Mouse (Mus musculus) midbrain, embryonic 11.5 days (tissue): ENCODE data around the gene Cnn1. TPM values are rescaled to one million over a fixed set of nuclear protein-coding genes. Genes with fewer than 3 reads are reported as not detected.

Experiments
- ATAC-seq: fragments of 200-750 bp; cut with Nextera tagmentation; 2 replicates; pipeline ENCODE4 v1.8.0; 2017; ENCODE audit warnings: moderate TSS enrichment, moderate library complexity; ENCODE audit not compliant: low FRiP score
- DNase-seq: peaks from one replicate; pipeline ENCODE4 v3.0.0; 2015; ENCODE audit warnings: low spot score; ENCODE audit errors: missing footprints
- H3K27ac ChIP-seq: fragments of 300-500 bp; sonication (generic); 2 replicates; pipeline ENCODE4 v1.5.1; 2014; ENCODE audit warnings: low read depth, low read length
- H3K27me3 ChIP-seq: fragments of 300-500 bp; sonication (generic); 2 replicates; pipeline ENCODE4 v1.6.1; 2014; ENCODE audit warnings: mild to moderate bottlenecking, low read length, moderate library complexity, mixed read lengths; ENCODE audit not compliant: control insufficient read depth, insufficient read depth
- H3K36me3 ChIP-seq: fragments of 300-500 bp; sonication (generic); 2 replicates; pipeline ENCODE4 v1.6.1; 2014; ENCODE audit warnings: mild to moderate bottlenecking, low read length, moderate library complexity, mixed read lengths; ENCODE audit not compliant: control insufficient read depth, insufficient read depth
- H3K4me1 ChIP-seq: fragments of 300-500 bp; sonication (generic); 2 replicates; pipeline ENCODE4 v1.6.1; 2014; ENCODE audit warnings: low read length; ENCODE audit not compliant: control insufficient read depth, insufficient read depth
- H3K4me2 ChIP-seq: fragments of 300-500 bp; sonication (generic); 2 replicates; pipeline ENCODE4 v1.6.1; 2014; ENCODE audit warnings: mild to moderate bottlenecking, moderate library complexity
- H3K4me3 ChIP-seq: fragments of 300-500 bp; sonication (generic); 2 replicates; pipeline ENCODE4 v1.5.1; 2014; ENCODE audit warnings: low read depth, low read length
- H3K9ac ChIP-seq: fragments of 300-500 bp; sonication (generic); 2 replicates; pipeline ENCODE4 v1.6.1; 2014; ENCODE audit warnings: low read length
- H3K9me3 ChIP-seq: fragments of 300-500 bp; sonication (generic); 2 replicates; pipeline ENCODE4 v1.6.1; 2016; ENCODE audit warnings: low read length; ENCODE audit not compliant: control insufficient read depth
- WGBS: fragments of 180-500 bp; shearing (Covaris S2); extraction: QIAGEN DNeasy Blood & Tissue Kit; methylation state at CpG from one replicate; pipeline ENCODE4 v1.1.7; 2014; 5-methylcytosine and 5-hydroxymethylcytosine counted together
- polyA plus RNA-seq: library from polyadenylated mRNA; unstranded; fragments of >200 nt; fragmentation: Nextera tagmentation; extraction: Ambion mirVana; gene quantifications from 2 replicates; pipeline ENCODE4 v1.2.1, GENCODE M21; 2014

Cnn1 gene
- polyA plus RNA-seq, 1 experiment from 2014 or later: 1.6 TPM

DNA sequence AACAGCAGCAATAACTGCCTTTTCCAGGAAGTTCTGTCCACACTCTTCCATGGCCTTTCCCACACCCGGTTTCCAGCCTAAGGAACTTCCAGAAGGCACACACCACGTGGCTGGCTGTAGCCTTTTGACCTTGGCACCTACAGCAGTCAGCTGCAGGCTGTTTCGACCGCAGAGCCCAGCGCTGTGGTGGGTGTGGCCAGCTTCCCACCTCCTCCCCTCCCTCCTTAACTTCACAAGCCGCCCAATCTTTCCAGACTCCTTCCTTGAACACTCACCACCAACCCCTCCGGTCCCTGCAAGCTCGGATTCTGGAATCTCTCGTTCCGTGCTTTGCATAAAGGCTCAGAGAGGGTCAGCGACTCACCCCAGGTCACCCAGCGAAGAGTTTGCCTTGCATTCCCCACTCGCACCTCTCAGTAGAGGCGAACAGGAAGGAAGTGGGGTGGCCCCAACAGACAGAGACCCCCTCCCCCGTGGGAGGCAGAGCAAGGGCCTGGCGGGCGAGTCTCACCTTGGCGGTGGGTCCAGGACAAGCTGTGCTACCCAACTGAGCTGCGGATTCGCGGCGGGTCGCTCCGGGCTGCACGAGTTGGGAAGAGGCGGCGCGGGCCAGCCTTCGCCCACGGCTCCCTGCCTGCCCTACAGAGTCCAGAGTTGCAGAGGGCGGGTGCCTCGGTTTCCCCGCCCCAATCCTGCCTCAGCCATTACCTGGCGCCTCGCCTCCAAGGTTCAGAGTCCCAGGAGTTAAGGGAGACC, 32.4 kb downstream of the Cnn1 start:
- no peaks in the 10 kb centered on the region for H3K9me3 ChIP-seq
- peak overlapping the region; percentile 20 for H3K4me3 ChIP-seq
- 2% methylated on average over 35 of the region's 35 CpGs for WGBS
- no peak overlapping the region for H3K27ac ChIP-seq
- no peaks in the 10 kb centered on the region for H3K4me1 ChIP-seq
- peak overlapping the region; percentile 39 for H3K4me2 ChIP-seq
- H3K9ac ChIP-seq: 0 out of 2 replicates have a peak overlapping the region, but pooled peaks have one; percentile 16
- DNase-seq: peak; percentile 82
- H3K27me3 ChIP-seq: peaks cover 15% of the 10 kb centered on the region
- H3K36me3 ChIP-seq: no peaks in the 10 kb centered on the region
- 0 out of 2 replicates have a peak, but pooled peaks have one; percentile 24 for ATAC-seq

DNA sequence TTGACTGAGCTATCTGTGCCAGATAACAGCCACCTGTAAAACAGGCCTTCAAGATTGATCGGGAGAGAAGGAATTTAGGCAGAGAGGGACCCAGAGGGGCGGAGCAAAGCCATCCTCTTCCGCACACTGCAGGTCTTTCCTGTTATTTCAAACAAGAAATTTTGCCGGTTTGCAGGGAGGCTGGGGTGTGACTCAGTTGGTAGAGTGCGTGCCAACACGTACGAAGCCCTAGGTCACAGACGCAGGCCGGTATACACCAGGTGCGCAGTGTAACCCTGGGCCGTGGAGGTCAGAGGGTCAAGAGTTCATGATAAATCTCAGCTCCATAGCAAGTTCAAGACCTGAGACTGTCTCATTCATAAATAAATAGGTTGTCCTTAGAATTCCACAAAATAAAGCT, 33.2 kb downstream of the Cnn1 start:
- Histone ChIP-seq H3K9me3 (no peaks in the 10 kb centered on the region), H3K27me3 (peaks cover 15% of the 10 kb centered on the region), H3K4me1 (peaks cover 4% of the 10 kb centered on the region; the same call in 1 of the 2 replicates), H3K4me3 (no peak overlapping the region), H3K9ac (no peak overlapping the region), H3K4me2 (no peak overlapping the region), H3K36me3 (no peaks in the 10 kb centered on the region), H3K27ac (no peak overlapping the region)
- no peak for ATAC-seq
- WGBS: 50% methylated on average over 11 of the region's 11 CpGs
- peak; percentile 47 for DNase-seq

DNA sequence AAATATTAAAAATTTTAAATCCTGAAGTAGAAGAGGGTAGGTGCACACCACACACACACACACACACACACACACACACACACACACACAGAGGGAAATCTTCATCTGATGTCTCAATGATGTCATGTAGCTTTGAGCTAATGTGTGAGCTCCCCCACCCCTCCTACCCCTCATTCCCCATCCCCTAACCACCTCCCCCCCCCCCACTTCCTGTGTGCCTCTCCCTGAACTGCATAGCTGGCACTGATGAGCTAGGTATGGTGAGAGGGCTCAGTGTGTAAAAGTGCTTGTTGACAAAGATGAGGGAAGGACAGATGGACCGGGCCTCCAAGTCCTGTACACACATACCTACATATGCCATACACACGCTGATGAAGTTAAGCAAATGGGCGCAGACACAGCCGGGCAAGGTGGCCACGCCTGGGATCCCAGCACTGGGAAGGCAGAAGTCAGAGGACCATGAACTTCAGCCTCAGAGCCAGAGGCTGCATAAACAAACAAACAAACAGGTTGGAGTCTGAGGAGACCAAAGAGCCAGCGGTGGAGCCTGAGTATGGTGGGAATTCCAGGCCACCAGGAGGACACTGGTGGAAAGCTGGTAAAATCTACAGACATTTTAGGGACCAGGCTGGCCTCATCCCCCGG, 35.4 kb downstream of the Cnn1 start:
- Histone ChIP-seq H3K9me3 (no peaks in the 10 kb centered on the region), H3K4me2 (no peak overlapping the region), H3K4me1 (peaks cover 7% of the 10 kb centered on the region; the same call in 1 of the 2 replicates), H3K4me3 (no peak overlapping the region), H3K27ac (no peak overlapping the region), H3K36me3 (no peaks in the 10 kb centered on the region), H3K27me3 (peaks cover 15% of the 10 kb centered on the region), H3K9ac (no peak overlapping the region; the same call in 1 of the 2 replicates)
- ATAC-seq (no peak), DNase-seq (no peak)
- WGBS: 87% methylated on average over 7 of the region's 7 CpGs

DNA sequence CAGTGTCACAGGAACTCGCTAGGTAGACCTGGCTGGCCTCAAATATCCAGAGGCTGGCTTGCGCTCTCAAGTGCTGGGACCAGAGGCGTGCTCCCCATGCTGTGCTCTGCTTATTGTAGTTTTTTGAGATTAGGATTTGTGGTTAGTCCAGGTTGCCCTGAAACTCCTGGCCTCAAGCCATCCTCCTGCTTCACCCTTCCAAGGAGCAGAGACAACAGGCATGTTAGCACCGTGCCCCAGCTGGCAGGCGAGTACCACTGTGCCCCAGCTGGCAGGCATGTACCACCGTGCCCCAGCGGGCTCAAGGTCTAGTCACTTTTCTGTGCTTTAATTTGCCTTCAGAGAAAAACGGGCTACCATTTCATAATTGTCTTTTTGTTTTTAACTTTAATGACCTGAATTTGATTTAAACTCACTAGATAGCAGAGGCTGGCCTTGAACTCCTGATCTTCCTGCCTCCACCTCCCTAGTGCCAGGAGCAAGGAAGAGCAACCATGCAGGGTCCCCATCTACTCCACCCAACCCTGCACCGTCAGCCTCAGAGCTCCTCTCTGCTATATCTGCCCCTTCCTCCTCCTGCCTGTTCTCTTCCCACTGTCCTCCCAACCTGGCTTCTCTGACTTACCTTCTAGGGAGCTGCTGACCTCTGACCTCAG, 36.1 kb downstream of the Cnn1 start:
- Histone ChIP-seq H3K27me3 (peaks cover 13% of the 10 kb centered on the region), H3K36me3 (no peaks in the 10 kb centered on the region), H3K9me3 (no peaks in the 10 kb centered on the region), H3K4me1 (peaks cover 7% of the 10 kb centered on the region; the same call in 1 of the 2 replicates), H3K4me3 (no peak overlapping the region), H3K27ac (no peak overlapping the region), H3K9ac (0 out of 2 replicates have a peak overlapping the region, but pooled peaks have one; percentile 12), H3K4me2 (no peak overlapping the region)
- ATAC-seq (no peak), DNase-seq (no peak)
- 80% methylated on average over 9 of the region's 9 CpGs for WGBS

DNA sequence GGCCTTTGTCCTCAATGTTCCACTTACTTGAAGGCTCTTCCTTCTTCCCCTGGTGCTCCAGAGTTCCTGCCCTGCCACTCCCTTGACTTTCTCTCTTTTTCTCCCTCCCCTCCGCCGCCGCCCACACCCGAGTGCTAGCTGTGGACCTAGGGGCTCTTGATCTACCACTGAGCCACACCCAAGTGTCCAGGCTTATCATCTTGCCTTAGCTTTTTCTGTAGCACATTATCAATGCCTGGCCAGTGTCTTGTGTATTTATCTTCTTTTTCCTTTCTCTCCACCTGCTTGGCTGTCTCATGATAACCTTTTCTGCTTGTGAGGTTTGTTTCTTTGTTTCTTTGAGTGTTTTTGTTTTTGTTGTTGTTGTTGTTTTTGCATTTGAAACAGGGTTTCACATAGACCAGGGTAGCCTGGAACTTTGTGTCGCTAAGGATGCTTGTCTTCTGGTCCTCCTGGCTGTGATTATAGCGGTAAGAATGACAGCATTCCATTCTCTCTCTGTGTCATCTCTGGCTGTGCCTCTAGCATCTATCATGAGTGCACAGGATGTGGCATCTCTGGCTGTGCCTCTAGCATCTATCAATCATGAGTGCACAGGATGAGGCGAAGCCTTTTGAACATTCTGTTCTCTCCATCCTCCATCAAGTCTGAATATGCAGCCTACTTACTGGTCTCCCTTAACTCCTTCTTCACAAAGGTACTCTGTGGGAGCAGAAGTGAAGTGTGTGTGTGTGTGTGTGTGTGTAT, 36.8 kb downstream of the Cnn1 start, which contains the start of gene Acp5:
Acp5 (minus strand) TSS at position 68 of the 747 bp plus-strand sequence.
- Histone ChIP-seq H3K27me3 (peaks cover 13% of the 10 kb centered on the region), H3K9me3 (no peaks in the 10 kb centered on the region), H3K27ac (no peak within 1 kb of the TSS), H3K36me3 (no peaks in the 10 kb centered on the region), H3K4me2 (no peak within 1 kb of the TSS), H3K4me3 (no peak within 1 kb of the TSS), H3K9ac (peak within 1 kb of the TSS; percentile 12; the same call in 1 of the 2 replicates), H3K4me1 (peaks cover 7% of the 10 kb centered on the region; the same call in 1 of the 2 replicates)
- ATAC-seq (no peak), DNase-seq (no peak)
- 79% methylated on average over 7 of the region's 7 CpGs for WGBS

DNA sequence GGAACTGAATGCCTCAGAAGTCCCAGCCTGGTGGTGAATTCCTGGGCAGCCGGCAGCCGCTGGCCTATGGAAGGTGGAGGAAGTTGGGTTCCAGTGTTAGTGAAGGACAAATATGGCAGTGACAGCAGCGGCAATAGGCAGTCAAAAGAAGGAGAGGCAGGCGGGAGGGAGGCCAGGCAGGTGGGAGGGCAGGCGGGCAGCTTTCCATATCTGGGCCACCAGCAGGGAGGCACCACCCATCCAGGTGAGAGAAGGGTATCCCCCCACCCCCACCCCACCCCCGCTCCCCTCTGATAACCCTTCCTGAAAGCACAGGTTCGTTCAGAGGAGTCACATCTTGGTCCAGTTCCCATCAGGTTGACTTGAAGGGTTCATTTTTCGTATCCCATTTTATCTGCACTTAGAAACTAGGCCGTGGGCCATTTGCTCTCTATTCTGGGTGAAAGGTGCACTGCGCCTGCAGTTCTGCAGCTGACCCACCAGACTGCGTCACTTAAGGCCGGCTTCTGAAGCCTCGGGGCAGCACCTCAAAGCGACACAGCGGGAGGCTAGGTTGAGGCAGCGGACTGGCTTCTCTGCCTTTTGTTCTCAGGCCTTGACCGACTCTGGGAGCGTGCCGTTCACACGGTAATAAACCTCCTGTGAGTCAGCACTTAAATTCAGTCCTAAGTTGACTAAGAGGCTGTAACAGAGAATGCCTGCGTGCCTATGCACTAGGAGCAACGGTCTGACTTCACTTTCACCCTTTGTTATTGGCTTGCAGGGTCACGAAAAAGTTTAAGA, 37.9 kb downstream of the Cnn1 start:
- Histone ChIP-seq H3K27me3 (peaks cover 5% of the 10 kb centered on the region), H3K4me3 (no peak overlapping the region), H3K4me2 (peak overlapping the region; percentile 19; the same call in 1 of the 2 replicates), H3K9ac (peak overlapping the region; percentile 31; the same call in 1 of the 2 replicates), H3K36me3 (no peaks in the 10 kb centered on the region), H3K4me1 (peaks cover 7% of the 10 kb centered on the region; the same call in 1 of the 2 replicates), H3K9me3 (no peaks in the 10 kb centered on the region), H3K27ac (no peak overlapping the region)
- ATAC-seq (no peak), DNase-seq (peak; percentile 90)
- 12% methylated on average over 23 of the region's 23 CpGs for WGBS

DNA sequence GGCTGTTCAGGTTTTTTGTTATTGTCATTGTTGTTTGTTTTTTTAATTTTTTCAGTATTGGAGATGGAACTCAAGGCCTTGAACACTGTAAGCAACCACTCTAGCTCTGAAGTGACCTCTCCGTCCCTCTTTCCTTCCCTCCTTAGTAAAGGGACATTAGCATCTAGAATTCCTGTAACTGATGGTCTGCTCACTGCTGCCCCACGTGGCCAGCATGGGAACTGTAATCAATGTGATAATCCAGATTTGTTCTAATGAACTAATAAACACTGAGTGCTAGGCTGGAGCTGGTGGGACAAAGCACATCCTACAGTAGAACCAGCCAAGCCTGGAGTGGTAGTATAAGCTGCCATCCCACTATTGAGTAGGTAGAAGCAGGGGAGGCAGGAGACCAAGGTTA, 39.5 kb downstream of the Cnn1 start:
- no peaks in the 10 kb centered on the region for H3K9me3 ChIP-seq

DNA sequence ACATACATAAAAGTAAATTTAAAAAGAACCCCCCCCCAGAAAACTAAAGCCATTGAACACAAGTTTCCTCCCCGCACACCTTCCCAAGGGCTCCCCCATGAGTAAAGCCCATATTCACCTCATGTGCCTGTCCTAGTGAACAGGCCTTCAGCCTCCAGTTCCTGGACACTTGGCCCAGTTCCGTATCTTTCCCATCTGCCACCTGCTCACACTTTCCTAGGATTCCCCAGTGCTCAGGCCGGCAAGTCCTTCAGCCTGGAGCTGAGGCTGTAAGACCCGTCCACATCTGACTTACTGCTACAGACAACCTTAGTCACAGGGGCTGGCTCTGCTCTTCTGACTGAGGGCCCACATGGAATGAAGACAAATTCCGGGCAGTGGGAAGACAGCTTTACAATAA, 40.7 kb downstream of the Cnn1 start:
- H3K4me1 ChIP-seq: peaks cover 7% of the 10 kb centered on the region; the same call in 1 of the 2 replicates

More for the DNA sequence above, 39.5 kb downstream of the Cnn1 start:
- Histone ChIP-seq H3K4me1 (peaks cover 7% of the 10 kb centered on the region; the same call in 1 of the 2 replicates), H3K4me3 (no peak overlapping the region), H3K4me2 (no peak overlapping the region), H3K27ac (no peak overlapping the region), H3K9ac (no peak overlapping the region), H3K27me3 (no peaks in the 10 kb centered on the region), H3K36me3 (no peaks in the 10 kb centered on the region)
- ATAC-seq (no peak), DNase-seq (peak; percentile 90)
- WGBS: 21% methylated on average over 2 of the region's 2 CpGs

More for the DNA sequence above, 40.7 kb downstream of the Cnn1 start:
- H3K4me2 ChIP-seq: no peak overlapping the region
- no peaks in the 10 kb centered on the region for H3K9me3 ChIP-seq
- WGBS: 92% methylated on average over 5 of the region's 5 CpGs
- no peak overlapping the region for H3K9ac ChIP-seq
- H3K36me3 ChIP-seq: no peaks in the 10 kb centered on the region
- no peak for ATAC-seq
- H3K4me3 ChIP-seq: no peak overlapping the region
- no peak overlapping the region for H3K27ac ChIP-seq
- no peaks in the 10 kb centered on the region for H3K27me3 ChIP-seq
- DNase-seq: no peak
